In the genomic region with DNA sequence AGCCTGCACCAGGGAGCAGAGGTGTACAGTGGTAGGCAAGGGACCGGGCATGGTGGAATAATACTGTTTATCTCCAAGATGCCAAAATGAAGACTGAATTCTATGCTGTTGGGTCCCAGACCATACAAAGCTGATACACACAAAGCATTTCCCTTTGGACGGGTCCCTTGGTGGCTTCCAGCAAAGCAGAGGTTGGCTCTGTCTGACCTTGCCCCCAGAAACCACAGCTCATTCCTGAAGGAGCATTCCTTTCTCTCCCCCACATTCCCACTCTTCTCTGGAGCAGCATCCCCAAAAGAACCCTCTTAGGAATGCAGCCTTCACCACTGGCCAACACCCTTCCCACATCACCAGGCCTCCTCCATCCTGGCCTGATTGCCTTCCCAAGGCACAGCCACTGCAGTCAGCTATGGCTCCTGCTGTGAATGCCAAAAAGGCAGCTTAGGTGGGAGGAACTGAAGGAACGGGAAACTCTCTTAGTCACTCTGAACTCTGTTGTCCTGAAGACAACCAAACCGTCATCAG, we compare ENCODE assay signal across 25 mouse cellular contexts.
DNase-seq lines count a peak whose midpoint lies in the region; ATAC-seq and TF ChIP-seq lines count a peak whose summit lies in the region.
"Had no signal": no experiment of that assay in that cellular context is flagged by ENCODE, and none has a peak within 500 bp of the region (broad histone marks: within the 10 kb centered on the region; RNA-seq: fewer than 3 reads in every experiment).

No protein-coding gene starts in this region.

- CTCF ChIA-PET in Patski (lab: Charles Lee) = interaction anchor here (1.0 kb wide), 1 partner anchor 12 kb away, joined by 3 read pairs; no protein-coding TSS in a partner anchor

- no peak for TF ChIP-seq CTCF in Patski (IDR thresholded peaks at IDR 0.05)
- TF ChIP-seq CTCF in embryonic fibroblast, embryonic 13.5 days (IDR thresholded peaks at IDR 0.05; ENCODE audit: borderline replicate concordance, insufficient read depth, low read length) = no peak

- 64% methylated on average over 4 of the region's 4 CpGs for WGBS in forebrain, embryonic 11.5 days
- 66% methylated on average over 4 of the region's 4 CpGs for WGBS in forebrain, embryonic 13.5 days
- 49% methylated on average over 4 of the region's 4 CpGs for WGBS in liver, embryonic 12.5 days (ENCODE audit: insufficient replicate concordance)

- in situ Hi-C loops in Patski (cut with MboI; ENCODE audit: low pct_unique_long_range_greater_than_20kb) = loop anchor here (10.0 kb wide), 1 partner anchor 138 kb away; no protein-coding TSS in a partner anchor

- H3K4me1 ChIP-seq in forebrain, embryonic 11.5 days (replicated peaks; ENCODE audit: control insufficient read depth, insufficient read depth, low read length) = no peaks in the 10 kb centered on the region
- H3K4me1 ChIP-seq in forebrain, embryonic 13.5 days = no peaks in the 10 kb centered on the region
- H3K4me1 ChIP-seq in embryonic fibroblast, embryonic 13.5 days (ENCODE audit: control insufficient read depth, insufficient read depth, low read length) = peaks cover 11% of the 10 kb centered on the region
- H3K4me1 ChIP-seq in liver, embryonic 12.5 days = no peaks in the 10 kb centered on the region
- H3K4me1 ChIP-seq: embryonic facial prominence, embryonic 10.5 days; embryonic facial prominence, embryonic 13.5 days; forebrain, embryonic 12.5 days; hindbrain, embryonic 12.5 days; hindbrain, embryonic 15.5 days had no signal

- no peak overlapping the region for H3K4me2 ChIP-seq in forebrain, embryonic 11.5 days (ENCODE audit: low read depth, low read length, severe bottlenecking)
- no peak overlapping the region for H3K4me2 ChIP-seq in forebrain, embryonic 13.5 days
- H3K4me2 ChIP-seq in liver, embryonic 12.5 days = no peak overlapping the region
- H3K4me2 ChIP-seq: embryonic facial prominence, embryonic 13.5 days; forebrain, embryonic 12.5 days; heart, embryonic 11.5 days; hindbrain, embryonic 12.5 days; hindbrain, embryonic 15.5 days had no signal

- DNase-seq in forebrain, embryonic 11.5 days (ENCODE audit: low spot score) = peak; percentile 35
- no peak for DNase-seq in Patski (ENCODE audit: low read depth, low spot score)
- DNase-seq in cerebellum, adult 9-11 months = no peak
- DNase-seq in frontal cortex, postnatal 14 days (ENCODE audit: low spot score in 2 of 2) = no peak
- DNase-seq: adrenal gland, adult 2 months; adrenal gland, postnatal 14 days; cerebellum, adult 11 months; cerebellum, adult 2 months; cerebellum, postnatal 10 days; cerebellum, postnatal 36 days; embryo, embryonic 11 days; gastrocnemius, adult 2 months; gastrocnemius, postnatal 14 days had no signal

- TF ChIP-seq POLR2A in embryonic fibroblast, embryonic 13.5 days (IDR thresholded peaks at IDR 0.05; ENCODE audit: low read depth, low read length) = no peak

- ATAC-seq in forebrain, embryonic 11.5 days (replicated peaks; ENCODE audit: low FRiP score) = no peak
- no peak for ATAC-seq in forebrain, embryonic 13.5 days
- ATAC-seq in Patski = peak; percentile 57
- ATAC-seq in liver, embryonic 12.5 days = no peak
- ATAC-seq: CD4-positive, CD25-positive, alpha-beta regulatory T cell, adult 4 months; forebrain, embryonic 16.5 days; intestine, postnatal 0 days had no signal

- no peaks in the 10 kb centered on the region for H3K36me3 ChIP-seq in forebrain, embryonic 11.5 days (ENCODE audit: control insufficient read depth, insufficient read depth, low read length)
- H3K36me3 ChIP-seq in forebrain, embryonic 13.5 days (ENCODE audit: poor library complexity, severe bottlenecking) = no peaks in the 10 kb centered on the region
- H3K36me3 ChIP-seq in liver, embryonic 12.5 days = no peaks in the 10 kb centered on the region
- H3K36me3 ChIP-seq: embryonic facial prominence, embryonic 10.5 days; embryonic facial prominence, embryonic 13.5 days; forebrain, embryonic 12.5 days; hindbrain, embryonic 12.5 days; hindbrain, embryonic 15.5 days had no signal

- no peak overlapping the region for H3K4me3 ChIP-seq in forebrain, embryonic 11.5 days (ENCODE audit: low read depth, low read length)
- no peak overlapping the region for H3K4me3 ChIP-seq in forebrain, embryonic 13.5 days
- H3K4me3 ChIP-seq in embryonic fibroblast, embryonic 13.5 days (ENCODE audit: insufficient read depth, low read length) = no peak overlapping the region
- no peak overlapping the region for H3K4me3 ChIP-seq in liver, embryonic 12.5 days
- H3K4me3 ChIP-seq: embryonic facial prominence, embryonic 10.5 days; embryonic facial prominence, embryonic 13.5 days; forebrain, embryonic 12.5 days; gastrocnemius, adult 2 months; hindbrain, embryonic 12.5 days; hindbrain, embryonic 15.5 days had no signal

- POLR2A ChIA-PET in Patski (lab: Charles Lee) = no interaction called here

- H3K27ac ChIP-seq in forebrain, embryonic 11.5 days (ENCODE audit: low read depth, low read length) = no peak overlapping the region
- H3K27ac ChIP-seq in forebrain, embryonic 13.5 days = no peak overlapping the region
- peak overlapping the region; percentile 79 for H3K27ac ChIP-seq in embryonic fibroblast, embryonic 13.5 days (ENCODE audit: insufficient read depth, low read length)
- H3K27ac ChIP-seq in liver, embryonic 12.5 days = no peak overlapping the region
- H3K27ac ChIP-seq: embryonic facial prominence, embryonic 10.5 days; embryonic facial prominence, embryonic 13.5 days; forebrain, embryonic 12.5 days; gastrocnemius, adult 2 months; hindbrain, embryonic 12.5 days; hindbrain, embryonic 15.5 days had no signal

- H3K9ac ChIP-seq in forebrain, embryonic 11.5 days (ENCODE audit: low read length) = no peak overlapping the region
- H3K9ac ChIP-seq in forebrain, embryonic 13.5 days = no peak overlapping the region
- H3K9ac ChIP-seq in liver, embryonic 12.5 days = no peak overlapping the region
- H3K9ac ChIP-seq: embryonic facial prominence, embryonic 13.5 days; forebrain, embryonic 12.5 days; hindbrain, embryonic 12.5 days; hindbrain, embryonic 15.5 days had no signal

- no peaks in the 10 kb centered on the region for H3K27me3 ChIP-seq in forebrain, embryonic 11.5 days (ENCODE audit: control insufficient read depth, insufficient read depth, low read length)
- H3K27me3 ChIP-seq in forebrain, embryonic 13.5 days = no peaks in the 10 kb centered on the region
- H3K27me3 ChIP-seq in Patski = no peaks in the 10 kb centered on the region
- H3K27me3 ChIP-seq in liver, embryonic 12.5 days (replicated peaks) = no peaks in the 10 kb centered on the region
- H3K27me3 ChIP-seq: embryonic facial prominence, embryonic 13.5 days; forebrain, embryonic 12.5 days; hindbrain, embryonic 12.5 days; hindbrain, embryonic 15.5 days had no signal

- peaks cover 9% of the 10 kb centered on the region for H3K9me3 ChIP-seq in forebrain, embryonic 11.5 days (ENCODE audit: control insufficient read depth, low read length)
- H3K9me3 ChIP-seq in forebrain, embryonic 13.5 days (replicated peaks) = peaks cover 18% of the 10 kb centered on the region
- H3K9me3 ChIP-seq in liver, embryonic 12.5 days (replicated peaks) = peaks cover 27% of the 10 kb centered on the region; the same call in 1 of the 2 replicates
